Mouse (Mus musculus): ENCODE data around the gene Htra2.

DNA sequence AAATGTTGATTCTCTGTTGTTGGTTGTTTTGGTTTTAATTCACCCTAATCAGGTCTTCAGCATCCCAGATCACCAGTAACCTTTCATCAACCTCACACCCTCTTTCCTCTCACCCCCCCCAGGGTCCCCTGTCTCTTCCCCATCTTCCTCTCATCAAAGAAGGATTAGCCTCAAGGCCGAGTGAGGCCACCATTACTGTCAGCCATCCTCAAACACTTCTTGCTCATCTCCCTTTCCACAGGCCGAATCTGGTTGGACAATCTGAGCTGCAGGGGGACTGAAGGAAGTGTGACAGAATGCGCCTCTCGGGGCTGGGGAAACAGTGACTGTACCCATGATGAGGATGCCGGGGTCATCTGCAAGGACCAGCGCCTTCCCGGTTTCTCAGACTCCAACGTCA is 17.9 kb downstream of the Htra2 start:
- TF ChIP-seq CTCF (IDR thresholded peaks at IDR 0.05; ENCODE audit: borderline replicate concordance, insufficient read depth, low read length) (no peak), POLR2A (IDR thresholded peaks at IDR 0.05; ENCODE audit: low read depth, low read length) (no peak)

All from embryonic fibroblast, embryonic 13.5 days (primary cell).